Mouse (Mus musculus): Measurements from ENCODE around the gene Lgals9. TPM values are rescaled to one million over a fixed set of nuclear protein-coding genes. Genes with fewer than 3 reads are reported as not detected.

The Lgals9 gene
- polyA plus RNA-seq, 1 experiment, result not detected

DNA sequence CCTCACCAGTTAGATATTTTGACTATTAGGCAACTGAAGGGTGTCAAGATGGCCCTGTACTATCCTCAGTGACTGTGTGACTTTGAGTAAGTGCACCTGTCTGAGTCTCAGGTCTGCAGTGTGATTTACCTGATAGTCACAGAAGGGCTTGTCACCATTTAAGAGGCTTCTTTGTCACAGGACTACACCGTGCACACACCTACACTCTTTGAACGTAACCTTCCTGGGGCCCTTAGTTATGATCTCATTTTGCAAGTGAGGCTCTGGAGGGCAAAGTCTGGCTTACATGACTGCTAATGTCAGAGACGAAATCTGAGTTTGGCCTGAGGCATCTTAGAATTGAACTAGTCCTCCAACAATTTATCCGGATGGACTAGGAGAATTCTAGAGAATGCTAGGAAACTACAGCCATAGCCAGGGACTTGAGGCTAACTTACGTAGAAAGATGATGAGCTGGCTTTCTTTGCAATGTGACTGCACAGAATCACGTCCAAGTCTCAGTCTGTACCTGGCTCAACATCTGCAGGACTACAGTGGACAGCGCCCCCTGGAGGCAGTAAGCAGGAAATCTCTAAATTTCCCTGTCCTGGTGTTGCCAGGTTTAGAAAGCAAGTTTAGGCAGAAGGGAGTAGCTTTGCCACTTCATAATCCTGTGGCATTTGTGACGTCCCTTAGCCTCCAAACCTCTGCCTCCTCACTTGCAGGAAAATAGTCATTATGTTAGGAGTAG is 61.9 kb downstream of the Lgals9 start:
- TF ChIP-seq CTCF (IDR thresholded peaks at IDR 0.05; ENCODE audit: insufficient read depth, low read depth, low read length), result no peak
- TF ChIP-seq POLR2A (IDR thresholded peaks at IDR 0.05; ENCODE audit: insufficient read depth, low read depth, low read length), result no peak
- Histone ChIP-seq H3K4me1 (ENCODE audit: control insufficient read depth, insufficient read depth, low read length) (peaks cover 6% of the 10 kb centered on the region), H3K4me3 (ENCODE audit: insufficient read depth, low read depth, low read length) (no peak overlapping the region), H3K27ac (ENCODE audit: insufficient read depth, low read depth, low read length) (no peak overlapping the region)
- WGBS, result 56% methylated on average over 8 of the region's 8 CpGs

DNA sequence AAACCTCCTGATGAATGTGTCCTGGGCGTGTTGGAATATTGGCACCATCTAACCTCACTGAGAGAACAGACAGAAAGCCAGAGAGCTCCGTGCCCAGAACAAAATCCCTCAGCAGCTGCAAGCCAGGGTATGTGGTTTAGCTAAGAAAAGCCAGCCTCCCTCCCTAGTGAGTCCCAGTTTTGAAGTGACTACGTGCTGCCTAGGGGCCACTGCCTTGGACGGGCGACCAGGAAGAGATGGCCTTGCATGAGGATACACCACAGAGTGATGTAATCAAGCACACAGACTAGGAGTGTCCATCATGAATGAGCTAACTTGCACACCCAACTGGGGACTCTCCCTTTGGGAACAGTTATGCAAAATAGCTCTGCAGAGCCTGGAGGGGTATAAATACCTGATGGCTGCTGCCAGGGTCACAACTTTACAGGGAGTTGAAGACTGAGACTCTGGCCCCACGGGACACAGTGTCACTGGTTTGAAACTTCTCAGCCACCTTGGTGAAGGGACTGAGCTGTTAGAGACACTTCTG is 64.3 kb downstream of the Lgals9 start, which contains the start of gene Nos2:
Gene Nos2, plus strand, starts transcription at position 377 of the 529 bp plus-strand sequence.
- WGBS, result 42% methylated on average over 6 of the region's 6 CpGs
- TF ChIP-seq POLR2A (IDR thresholded peaks at IDR 0.05; ENCODE audit: insufficient read depth, low read depth, low read length) (no peak), CTCF (IDR thresholded peaks at IDR 0.05; ENCODE audit: insufficient read depth, low read depth, low read length) (no peak)
- no peak within 1 kb of the TSS for H3K27ac ChIP-seq (ENCODE audit: insufficient read depth, low read depth, low read length)
- peaks cover 8% of the 10 kb centered on the region for H3K4me1 ChIP-seq (ENCODE audit: control insufficient read depth, insufficient read depth, low read length)
- H3K4me3 ChIP-seq (ENCODE audit: insufficient read depth, low read depth, low read length), result no peak within 1 kb of the TSS

DNA sequence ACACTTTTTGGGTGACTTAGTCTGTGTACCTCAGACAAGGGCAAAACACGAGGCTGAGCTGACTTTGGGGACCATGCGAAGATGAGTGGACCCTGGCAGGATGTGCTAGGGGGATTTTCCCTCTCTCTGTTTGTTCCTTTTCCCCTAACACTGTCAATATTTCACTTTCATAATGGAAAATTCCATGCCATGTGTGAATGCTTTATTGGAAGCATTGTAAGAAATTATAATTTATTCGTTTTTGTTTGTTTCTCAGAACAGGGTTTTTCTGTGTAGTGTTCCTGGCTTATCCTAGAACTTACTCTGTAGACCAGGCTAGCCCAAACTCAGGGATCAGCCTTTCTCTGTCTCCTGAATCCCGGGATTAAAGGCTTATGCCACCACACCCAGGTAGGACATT is 65.0 kb downstream of the Lgals9 start:
- H3K4me1 ChIP-seq (ENCODE audit: control insufficient read depth, insufficient read depth, low read length), result 0 out of 2 replicates have a peak, but pooled peaks cover 2% of the 10 kb centered on the region
- WGBS, result 75% methylated on average over 4 of the region's 4 CpGs
- TF ChIP-seq CTCF (IDR thresholded peaks at IDR 0.05; ENCODE audit: insufficient read depth, low read depth, low read length) (no peak), POLR2A (IDR thresholded peaks at IDR 0.05; ENCODE audit: insufficient read depth, low read depth, low read length) (no peak)

DNA sequence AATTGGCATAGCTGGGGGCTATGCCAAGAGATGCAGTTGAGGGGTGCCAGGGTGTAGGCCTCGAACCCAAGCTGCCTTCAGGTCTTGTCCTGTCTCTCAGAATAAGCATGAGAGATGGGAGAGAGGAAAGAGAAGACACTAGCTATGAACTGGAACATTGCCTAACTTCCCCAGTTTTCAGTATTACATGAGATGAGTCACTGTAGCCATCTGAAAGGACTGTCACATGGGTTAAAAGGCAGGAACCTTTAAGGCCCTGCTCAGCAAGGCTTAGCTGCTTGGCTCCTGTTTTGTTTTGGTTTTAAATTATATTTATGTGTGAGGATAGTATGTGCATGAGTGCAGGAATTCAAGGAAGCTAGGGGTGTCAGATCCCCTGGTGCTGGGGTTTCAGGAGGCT is 68.3 kb downstream of the Lgals9 start:
- no peak overlapping the region for H3K27ac ChIP-seq (ENCODE audit: insufficient read depth, low read depth, low read length)
- WGBS, result 71% methylated on average over 1 of the region's 1 CpGs
- 0 out of 2 replicates have a peak, but pooled peaks cover 2% of the 10 kb centered on the region for H3K4me1 ChIP-seq (ENCODE audit: control insufficient read depth, insufficient read depth, low read length)
- no peak overlapping the region for H3K4me3 ChIP-seq (ENCODE audit: insufficient read depth, low read depth, low read length)
- TF ChIP-seq CTCF (IDR thresholded peaks at IDR 0.05; ENCODE audit: insufficient read depth, low read depth, low read length), result no peak

More for the DNA sequence above, 65.0 kb downstream of the Lgals9 start:
- no peak overlapping the region for H3K4me3 ChIP-seq (ENCODE audit: insufficient read depth, low read depth, low read length)
- H3K27ac ChIP-seq (ENCODE audit: insufficient read depth, low read depth, low read length), result no peak overlapping the region

DNA sequence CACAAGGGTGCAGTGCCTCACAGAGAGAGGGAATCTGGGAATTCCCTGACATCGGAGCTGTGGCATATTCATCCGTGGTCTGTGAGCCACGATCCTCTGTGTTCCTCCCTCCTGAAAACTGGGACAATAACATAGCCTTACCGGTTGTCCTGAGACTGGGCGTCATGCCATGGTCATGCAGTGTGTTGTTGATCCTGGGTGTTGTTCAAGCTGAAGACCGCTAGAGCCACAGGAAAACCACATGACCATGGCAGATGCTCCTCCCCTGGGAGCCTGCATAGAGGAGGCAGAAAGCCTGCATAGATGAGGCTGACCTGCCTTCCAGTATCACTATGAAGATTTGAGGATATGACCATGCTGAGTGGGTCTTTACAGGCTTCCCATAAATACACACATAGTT is 69.3 kb downstream of the Lgals9 start:
- 64% methylated on average over 6 of the region's 6 CpGs for WGBS

More for the DNA sequence above, 69.3 kb downstream of the Lgals9 start:
- Histone ChIP-seq H3K27ac (ENCODE audit: insufficient read depth, low read depth, low read length) (no peak overlapping the region), H3K4me1 (ENCODE audit: control insufficient read depth, insufficient read depth, low read length) (0 out of 2 replicates have a peak, but pooled peaks cover 2% of the 10 kb centered on the region), H3K4me3 (ENCODE audit: insufficient read depth, low read depth, low read length) (no peak overlapping the region)
- no peak for TF ChIP-seq CTCF (IDR thresholded peaks at IDR 0.05; ENCODE audit: insufficient read depth, low read depth, low read length)
- TF ChIP-seq POLR2A (IDR thresholded peaks at IDR 0.05; ENCODE audit: insufficient read depth, low read depth, low read length), result no peak

Other genes starting within 250 kb of the Lgals9 start
- not detected in 2 replicates for gene Ccnq, start 233.2 kb downstream of the Lgals9 start, polyA plus RNA-seq (2012; ENCODE audit: insufficient read depth, insufficient read length, low replicate concordance, missing spikeins)
- gene Lyrm9, start 158.4 kb downstream of the Lgals9 start, polyA plus RNA-seq (2012; ENCODE audit: insufficient read depth, insufficient read length, low replicate concordance, missing spikeins), result not detected in 2 replicates
- not detected in 2 replicates for gene Nos2, start 64.2 kb downstream of the Lgals9 start, polyA plus RNA-seq (2012; ENCODE audit: insufficient read depth, insufficient read length, low replicate concordance, missing spikeins)
- not detected in 2 replicates for gene Ksr1, start 161.5 kb upstream of the Lgals9 start, polyA plus RNA-seq (2012; ENCODE audit: insufficient read depth, insufficient read length, low replicate concordance, missing spikeins)

Data from olfactory bulb, adult 2 months (tissue).